Mouse (Mus musculus): ENCODE measurements around the gene Cpsf6.

The Cpsf6 gene

DNA sequence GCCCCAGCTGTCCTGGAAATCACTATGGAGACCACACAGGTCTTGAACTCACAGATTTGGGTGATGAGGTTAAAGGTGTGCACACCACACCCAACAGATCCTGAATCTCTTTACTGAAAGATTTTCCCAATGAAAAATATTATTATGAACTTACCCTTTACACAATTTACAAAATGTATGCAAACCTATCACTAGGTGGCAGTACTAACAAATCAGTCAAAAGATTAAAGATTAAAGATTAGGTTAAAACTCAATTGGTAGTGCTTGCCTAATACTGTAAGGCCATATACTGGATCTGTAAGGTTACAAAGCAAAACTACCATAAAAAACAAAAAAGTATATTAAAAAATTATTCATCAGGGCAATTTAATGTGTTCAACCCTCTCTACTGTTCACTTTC, 41.9 kb downstream of the Cpsf6 start:
- DNase-seq (ENCODE audit: low spot score in 2 of 2), result no peak

DNA sequence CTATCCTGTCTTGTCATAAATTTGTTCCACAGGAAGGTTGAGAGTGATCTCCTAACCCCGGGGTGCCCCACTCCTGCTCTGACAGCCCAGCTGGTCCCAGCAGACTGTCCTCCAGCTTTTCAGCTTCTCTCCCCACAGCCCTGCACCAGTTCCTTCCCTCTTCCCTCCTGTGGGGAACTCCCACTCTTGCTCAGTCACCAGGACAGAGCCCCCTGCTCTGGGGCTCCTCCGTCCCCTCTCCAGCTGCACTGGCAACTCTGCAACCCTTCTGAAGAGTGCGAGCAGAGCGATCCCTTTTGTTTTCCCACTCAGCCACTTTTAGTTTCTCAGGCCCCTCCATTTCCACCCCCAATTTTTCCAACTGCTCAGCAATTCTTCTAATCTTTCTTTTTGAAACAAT, 44.2 kb downstream of the Cpsf6 start:
- no peak for DNase-seq (ENCODE audit: low spot score in 2 of 2)

DNA sequence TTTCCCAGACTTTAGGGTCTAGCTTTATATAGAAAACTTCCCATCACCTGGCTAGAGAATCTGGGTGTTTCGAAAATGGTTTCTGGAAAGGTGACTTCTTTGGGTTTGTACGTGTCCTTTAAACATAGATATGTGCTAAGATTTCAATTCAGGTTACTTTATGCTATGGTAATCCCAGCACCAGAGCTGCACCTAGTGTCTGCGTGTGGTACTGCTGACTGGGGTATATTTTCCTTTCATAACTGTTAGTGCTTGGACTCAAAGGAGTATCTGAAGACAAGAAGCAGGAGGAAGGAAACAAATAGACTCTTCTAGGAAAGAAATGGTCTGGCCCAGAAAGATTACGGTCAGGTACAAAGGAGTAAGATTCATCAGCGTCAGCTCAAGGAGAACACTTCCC, 49.3 kb downstream of the Cpsf6 start:
- no peak for DNase-seq (ENCODE audit: low spot score in 2 of 2)

DNA sequence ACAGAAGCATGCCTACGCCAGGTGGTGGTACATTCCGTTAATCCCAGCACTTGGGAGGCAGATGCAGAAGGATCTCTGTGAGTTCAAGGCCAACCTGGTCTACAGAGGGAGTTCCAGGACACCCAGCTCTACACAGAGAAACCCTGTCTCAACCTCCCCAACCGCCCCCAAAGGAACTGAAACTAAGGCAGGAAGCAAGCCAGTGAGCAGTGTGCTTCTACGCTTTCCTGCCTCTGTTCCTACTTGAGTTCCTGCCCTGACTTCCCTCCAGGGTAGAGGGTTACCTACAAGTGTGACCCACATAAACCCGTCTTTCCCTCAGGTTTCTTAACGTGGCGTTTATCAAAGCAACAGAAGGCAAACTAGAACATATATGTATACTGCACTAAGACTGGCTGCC, 56.0 kb downstream of the Cpsf6 start:
- DNase-seq (ENCODE audit: low spot score in 2 of 2), result no peak

DNA sequence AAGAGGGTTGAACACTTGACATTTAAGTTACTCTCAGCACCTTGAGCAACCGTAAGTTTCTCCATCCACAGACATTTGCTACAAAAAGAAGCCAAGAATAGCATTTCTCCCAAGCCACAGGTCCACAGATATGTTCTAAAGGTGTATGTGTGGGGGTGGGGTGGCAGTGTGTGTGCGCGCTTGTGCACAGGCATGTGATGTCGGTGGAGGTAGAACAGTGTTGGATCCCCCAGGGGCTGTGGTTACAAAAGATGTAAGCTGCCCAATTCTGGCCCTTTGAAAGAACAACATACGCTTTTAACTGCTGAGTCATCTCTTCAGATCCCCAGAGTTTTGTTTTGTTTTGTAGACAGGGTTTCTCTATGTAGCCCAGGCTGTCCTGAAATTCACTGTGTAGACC, 57.2 kb downstream of the Cpsf6 start:
- DNase-seq (ENCODE audit: low spot score in 2 of 2), result no peak

DNA sequence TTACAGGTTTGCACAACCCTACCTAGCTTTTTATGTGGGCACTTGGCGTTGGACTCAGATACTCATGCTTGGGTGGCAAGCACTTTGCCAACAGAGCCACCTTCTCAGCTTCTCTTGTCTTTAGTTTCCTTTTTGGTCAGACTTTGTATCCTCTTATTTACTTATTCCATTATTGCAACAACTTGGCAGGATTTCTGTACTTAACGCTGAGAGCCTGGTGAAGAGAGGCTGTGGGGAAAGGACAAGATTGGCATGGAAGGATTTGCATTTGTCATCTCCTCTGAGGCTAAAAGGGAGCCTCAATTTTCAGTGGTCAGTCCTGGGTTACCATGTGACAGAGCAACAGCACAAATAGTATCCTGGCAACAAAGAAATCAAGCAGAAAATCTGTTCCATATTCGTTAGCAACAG, 59.2 kb downstream of the Cpsf6 start:
- DNase-seq (ENCODE audit: low spot score in 2 of 2), result no peak

DNA sequence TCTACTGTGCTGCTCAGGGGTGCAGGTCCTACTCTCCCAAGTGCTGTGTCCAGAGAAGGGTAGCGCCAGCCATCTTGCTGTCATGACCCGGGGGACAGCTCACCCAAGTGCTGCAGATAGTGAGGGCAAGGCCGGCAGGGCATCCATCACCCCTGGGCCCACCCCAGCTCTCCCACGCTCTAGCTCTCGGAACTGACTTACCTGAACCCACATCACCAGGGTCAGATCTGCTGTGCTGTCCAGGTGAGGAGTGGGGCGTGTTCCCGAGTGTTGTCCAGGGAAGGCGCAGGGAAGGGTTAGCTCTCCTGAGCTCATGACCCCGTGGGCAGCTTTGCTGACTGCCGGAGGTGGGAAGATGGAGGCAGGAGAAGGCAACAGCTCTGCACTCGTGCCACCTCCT, 63.4 kb downstream of the Cpsf6 start:
- DNase-seq (ENCODE audit: low spot score in 2 of 2), result no peak

DNA sequence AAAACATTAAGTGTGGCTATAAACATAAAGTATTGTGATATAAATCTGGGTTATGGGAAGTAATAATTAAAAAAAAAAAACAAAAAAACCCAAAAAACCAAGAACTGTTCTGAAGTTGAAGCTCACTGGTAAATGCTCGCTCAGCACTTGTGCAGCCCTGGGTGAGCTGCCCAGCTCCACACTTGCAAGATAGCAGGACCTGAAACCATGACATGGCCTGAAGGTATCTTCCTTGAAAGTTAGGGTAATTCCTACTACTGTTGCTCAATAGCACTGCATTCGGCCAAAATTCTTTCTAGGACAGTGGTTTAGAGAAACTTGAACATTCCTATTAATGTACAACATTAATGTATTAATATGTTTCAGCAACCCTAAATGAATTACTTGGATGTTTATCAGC, 66.7 kb downstream of the Cpsf6 start:
- no peak for DNase-seq (ENCODE audit: low spot score in 2 of 2)

DNA sequence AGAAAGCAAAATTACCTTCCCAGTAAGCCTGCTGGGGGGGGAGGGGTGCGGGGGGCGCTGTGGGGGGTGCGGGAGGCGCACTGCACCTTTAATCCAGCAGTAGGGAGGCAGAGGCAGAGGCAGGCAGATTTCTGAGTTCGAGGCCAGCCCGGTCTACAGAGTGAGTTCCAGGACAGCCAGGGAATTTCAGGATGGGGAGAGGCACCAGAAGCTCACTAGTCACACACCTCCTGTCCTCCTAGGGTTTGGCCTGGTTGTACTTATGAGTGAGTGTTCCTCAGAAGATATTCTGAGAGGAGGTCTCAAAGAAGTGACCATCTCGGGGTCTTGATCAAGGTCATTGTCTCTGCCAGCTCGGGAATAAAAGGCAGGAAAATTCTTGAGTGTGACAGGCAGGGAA, 67.6 kb downstream of the Cpsf6 start:
- DNase-seq (ENCODE audit: low spot score in 2 of 2), result no peak

DNA sequence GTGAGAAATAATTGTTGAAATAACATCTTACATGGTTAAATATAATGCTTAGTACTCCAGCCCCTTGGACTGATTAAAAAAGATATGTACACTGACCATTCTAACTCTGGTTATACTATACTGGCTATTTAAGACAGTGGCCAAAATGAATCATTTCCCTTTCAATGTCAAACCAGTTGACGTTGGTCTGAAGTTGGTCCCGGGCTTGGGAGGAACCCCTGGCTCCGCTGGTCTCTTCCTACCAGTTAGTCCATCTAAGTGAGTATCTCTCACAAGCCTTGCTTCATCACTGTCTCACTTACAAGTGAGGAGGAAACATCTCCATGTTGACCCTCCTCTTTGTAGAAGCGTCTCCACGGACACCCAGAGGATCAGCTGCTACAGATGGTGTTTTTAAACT, 75.4 kb downstream of the Cpsf6 start:
- no peak for DNase-seq (ENCODE audit: low spot score in 2 of 2)

DNA sequence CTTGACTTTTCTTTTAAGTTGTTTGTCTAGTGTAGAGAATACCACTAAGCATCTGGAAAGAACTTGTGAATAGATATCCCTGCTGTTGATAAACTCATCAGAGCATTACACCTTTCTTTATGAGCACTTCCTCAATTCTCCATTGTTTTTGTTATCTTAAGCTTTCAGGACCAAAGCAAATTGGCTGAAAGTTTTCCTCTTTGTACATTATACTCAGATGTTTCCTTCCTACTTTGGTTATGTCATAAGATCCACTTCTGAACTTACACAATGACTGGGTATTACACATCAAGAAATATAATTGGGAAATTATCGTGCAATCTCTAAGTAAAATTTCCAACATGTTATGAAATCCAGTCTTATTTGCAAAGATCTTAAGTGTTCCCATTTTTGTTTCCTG, 78.1 kb downstream of the Cpsf6 start:
- no peak for DNase-seq (ENCODE audit: low spot score in 2 of 2)

DNA sequence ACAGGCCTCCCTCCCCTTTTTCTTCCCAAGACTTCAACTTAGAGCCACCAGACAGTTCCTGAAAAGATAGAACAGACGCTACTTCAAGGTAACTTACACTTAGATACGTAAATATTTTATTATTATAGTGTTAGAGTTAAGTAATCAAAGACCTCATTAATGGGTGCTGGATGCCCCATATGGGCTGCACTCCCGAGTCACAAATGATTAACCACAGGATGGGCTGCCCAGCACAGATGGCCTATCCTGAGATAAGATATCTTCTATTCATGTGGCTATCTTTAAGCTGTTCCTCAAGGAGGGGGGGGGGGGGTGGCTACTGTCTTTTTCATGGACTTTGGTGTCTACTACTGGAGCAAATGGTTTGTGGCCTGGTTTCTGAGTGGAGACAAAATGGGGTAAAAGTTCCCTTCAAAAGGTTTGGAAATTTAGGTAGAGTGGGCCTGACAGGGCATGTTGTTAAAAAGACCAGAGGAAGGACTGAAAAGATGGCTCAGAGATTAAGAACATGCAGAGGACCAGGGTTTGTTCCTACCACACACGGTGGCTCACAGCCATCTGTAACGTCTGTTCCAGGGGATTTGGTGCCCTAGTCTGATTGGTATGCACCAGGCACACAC, 79.8 kb downstream of the Cpsf6 start:
- DNase-seq (ENCODE audit: low spot score in 2 of 2), result no peak

DNA sequence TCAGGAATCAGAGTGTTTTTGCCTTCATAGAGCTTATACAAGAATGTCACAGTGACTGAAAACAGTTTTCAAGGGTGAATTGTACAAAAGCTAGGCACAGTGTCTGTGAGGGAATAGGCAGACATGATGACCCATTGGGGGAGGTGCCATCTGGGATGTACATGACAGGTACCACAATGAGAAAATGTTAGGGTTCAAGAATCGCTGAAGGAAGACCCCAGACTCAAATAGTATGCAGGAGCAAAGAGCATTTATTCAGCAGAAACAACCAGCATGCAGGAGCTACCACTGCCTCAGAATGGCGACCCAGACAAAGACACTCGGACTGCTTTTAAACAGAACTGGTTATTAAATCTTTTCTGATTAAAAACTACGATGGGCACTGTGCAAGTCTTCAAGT, 80.7 kb downstream of the Cpsf6 start:
- no peak for DNase-seq (ENCODE audit: low spot score in 2 of 2)

DNA sequence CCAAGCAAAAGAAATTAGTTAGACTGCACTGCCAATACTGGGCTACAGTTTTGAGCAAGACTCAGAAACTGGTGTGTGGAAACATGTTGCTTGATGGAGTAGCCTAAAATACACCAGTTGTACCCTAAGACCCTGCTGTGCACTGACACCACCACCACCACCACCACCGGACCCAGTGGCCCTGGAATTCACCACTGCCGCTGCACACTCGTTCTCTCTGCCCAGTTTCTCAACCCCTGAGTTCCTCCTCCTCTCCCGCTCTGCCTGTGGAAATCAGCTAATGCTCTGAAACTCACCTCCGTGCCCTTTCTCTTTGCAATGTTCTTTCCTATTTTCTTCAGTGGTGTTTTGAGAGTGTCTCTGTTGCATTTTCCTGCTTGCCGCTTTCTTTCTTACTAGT, 81.5 kb downstream of the Cpsf6 start:
- DNase-seq (ENCODE audit: low spot score in 2 of 2), result no peak
